Mouse (Mus musculus) limb, embryonic 15.5 days (tissue): ENCODE results near the gene Tjp1. TPM values are rescaled to one million over a fixed set of nuclear protein-coding genes. Genes with fewer than 3 reads are reported as not detected.

Experiments
- ATAC-seq: fragments of 200-750 bp; cut with Nextera tagmentation; 2 replicates; pipeline ENCODE4 v1.8.0; 2017; ENCODE audit warnings: low read depth, moderate TSS enrichment; ENCODE audit not compliant: insufficient number of reproducible peaks, low FRiP score, low TSS enrichment
- H3K27ac ChIP-seq: fragments of 300-500 bp; sonication (generic); 2 replicates; pipeline ENCODE4 v1.5.1; 2015; ENCODE audit warnings: moderate library complexity, mild to moderate bottlenecking, inconsistent platforms
- H3K27me3 ChIP-seq: fragments of 300-500 bp; sonication (generic); 2 replicates; pipeline ENCODE4 v1.6.1; 2015; ENCODE audit warnings: inconsistent platforms
- H3K36me3 ChIP-seq: fragments of 300-500 bp; sonication (generic); 2 replicates; pipeline ENCODE4 v1.6.1; 2015; ENCODE audit warnings: inconsistent platforms
- H3K4me1 ChIP-seq: fragments of 300-500 bp; sonication (generic); 2 replicates; pipeline ENCODE4 v1.6.1; 2015; ENCODE audit warnings: inconsistent platforms
- H3K4me2 ChIP-seq: fragments of 300-500 bp; sonication (generic); 2 replicates; pipeline ENCODE4 v1.6.1; 2015; ENCODE audit warnings: mild to moderate bottlenecking, inconsistent platforms
- H3K4me3 ChIP-seq: fragments of 300-500 bp; sonication (generic); 2 replicates; pipeline ENCODE4 v1.5.1; 2015; ENCODE audit warnings: mild to moderate bottlenecking, inconsistent platforms
- H3K9ac ChIP-seq: fragments of 300-500 bp; sonication (generic); 2 replicates; pipeline ENCODE4 v1.6.1; 2015; ENCODE audit warnings: inconsistent platforms
- H3K9me3 ChIP-seq: fragments of 300-500 bp; sonication (generic); 2 replicates; pipeline ENCODE4 v1.6.1; 2016; ENCODE audit warnings: inconsistent platforms
- WGBS: fragments of 180-500 bp; shearing (Covaris S2); methylation state at CpG from one replicate; pipeline ENCODE4 v1.1.7; 2015; 5-methylcytosine and 5-hydroxymethylcytosine counted together
- polyA plus RNA-seq: library from polyadenylated mRNA; unstranded; fragments of >200 nt; fragmentation: Nextera tagmentation; extraction: Ambion mirVana; gene quantifications from 2 replicates; pipeline ENCODE4 v1.2.1, GENCODE M21; 2015

Tjp1 gene
- polyA plus RNA-seq, 1 experiment from 2014 or later: 25.1 TPM

DNA sequence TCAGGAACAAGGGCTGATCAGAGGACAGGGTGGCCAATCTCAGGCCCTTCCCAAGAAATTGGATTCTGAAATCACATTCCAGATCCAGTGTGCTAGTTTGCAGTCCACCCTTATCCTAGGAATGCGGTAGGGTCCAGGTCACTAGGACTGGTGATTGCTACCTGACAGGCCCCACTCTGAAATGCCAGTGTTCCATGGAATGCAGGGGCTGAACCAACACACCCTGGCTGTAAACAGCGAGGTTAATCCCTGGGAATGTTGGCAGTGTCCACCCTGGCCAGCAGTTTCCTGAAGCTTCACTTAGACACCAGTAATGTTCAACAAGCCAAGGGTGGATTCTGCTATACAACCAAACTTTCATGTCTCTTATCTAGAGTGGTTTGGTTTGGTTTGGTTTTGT lies 45.4 kb downstream of the Tjp1 start:
- ATAC-seq: no peak

DNA sequence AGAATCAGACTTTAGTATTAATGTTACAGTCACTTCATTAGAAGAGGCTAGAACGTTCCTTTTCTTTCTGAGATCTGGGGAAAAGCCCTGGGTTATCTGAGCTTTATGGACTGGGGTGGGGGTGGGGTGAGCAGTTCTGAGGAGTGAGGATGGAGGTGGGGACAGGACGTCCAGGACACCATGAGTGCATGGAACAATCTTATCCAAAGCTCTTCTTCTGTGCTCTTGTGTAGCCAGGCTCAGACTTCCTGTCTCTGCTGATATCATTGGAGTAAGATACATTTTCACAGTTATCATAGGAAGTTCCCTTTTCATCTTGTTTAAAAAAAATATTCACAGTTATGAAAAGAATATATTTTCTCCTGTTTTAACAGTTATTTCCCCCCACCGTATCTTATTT lies 55.5 kb downstream of the Tjp1 start:
- ATAC-seq: no peak
- no peaks in the 10 kb centered on the region for H3K27me3 ChIP-seq
- 64% methylated on average over 3 of the region's 3 CpGs for WGBS

More for the DNA sequence above, 45.4 kb downstream of the Tjp1 start:
- 55% methylated on average over 2 of the region's 2 CpGs for WGBS
- Histone ChIP-seq H3K4me3 (no peak overlapping the region), H3K4me1 (peaks cover 9% of the 10 kb centered on the region), H3K36me3 (no peaks in the 10 kb centered on the region), H3K9ac (no peak overlapping the region), H3K4me2 (no peak overlapping the region), H3K27me3 (no peaks in the 10 kb centered on the region), H3K9me3 (no peaks in the 10 kb centered on the region), H3K27ac (no peak overlapping the region)

DNA sequence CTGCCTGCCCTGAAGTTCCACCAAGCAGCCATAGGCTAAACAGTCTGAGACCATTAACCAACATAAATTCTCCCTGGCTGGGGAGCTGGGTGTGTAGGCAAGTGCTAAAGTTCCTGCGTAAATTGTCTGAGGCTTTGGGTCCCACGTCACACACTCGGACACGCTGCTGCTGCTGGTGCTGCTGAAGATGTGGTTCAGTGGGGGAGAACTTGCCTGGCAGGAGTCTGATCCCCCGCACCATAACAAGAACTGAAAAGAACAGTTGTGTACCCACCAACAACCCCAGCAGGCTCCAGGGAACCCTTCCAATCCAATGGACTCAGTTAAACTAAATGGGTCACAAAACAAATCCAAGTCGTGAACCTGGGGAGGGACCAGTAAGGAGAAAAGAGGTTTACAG lies 56.2 kb downstream of the Tjp1 start:
- Histone ChIP-seq H3K27ac (no peak overlapping the region), H3K4me1 (peaks cover 15% of the 10 kb centered on the region), H3K36me3 (no peaks in the 10 kb centered on the region), H3K27me3 (no peaks in the 10 kb centered on the region), H3K9ac (no peak overlapping the region), H3K4me2 (no peak overlapping the region), H3K4me3 (no peak overlapping the region), H3K9me3 (no peaks in the 10 kb centered on the region)
- 68% methylated on average over 6 of the region's 6 CpGs for WGBS
- no peak for ATAC-seq

More for the DNA sequence above, 55.5 kb downstream of the Tjp1 start:
- Histone ChIP-seq H3K36me3 (no peaks in the 10 kb centered on the region), H3K4me3 (no peak overlapping the region), H3K9me3 (no peaks in the 10 kb centered on the region), H3K4me2 (no peak overlapping the region), H3K4me1 (peaks cover 15% of the 10 kb centered on the region), H3K27ac (no peak overlapping the region), H3K9ac (no peak overlapping the region)

DNA sequence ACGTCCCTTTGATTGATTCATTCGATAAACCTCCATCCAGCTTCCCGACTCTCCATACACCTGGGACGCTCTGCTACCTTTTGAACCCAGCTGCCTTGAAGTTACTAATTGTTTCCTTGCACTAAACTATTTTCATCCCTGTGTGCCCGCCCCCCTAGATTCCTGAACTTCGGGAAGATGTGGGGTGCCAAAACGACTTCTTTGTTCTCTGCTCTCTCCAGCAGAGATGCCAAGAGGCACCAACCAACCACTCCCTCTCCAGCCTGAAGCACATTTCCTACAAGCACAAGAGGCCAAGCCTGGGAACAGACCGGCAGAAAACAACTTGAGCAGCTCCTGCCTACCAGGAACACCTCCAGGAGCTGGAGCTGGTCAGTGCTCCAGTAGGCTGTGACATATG lies 57.4 kb downstream of the Tjp1 start:
- H3K4me2 ChIP-seq: peak overlapping the region; percentile 26
- no peak overlapping the region for H3K4me3 ChIP-seq
- H3K27me3 ChIP-seq: no peaks in the 10 kb centered on the region
- WGBS: 9% methylated on average over 8 of the region's 8 CpGs
- ATAC-seq: no peak
- H3K9me3 ChIP-seq: no peaks in the 10 kb centered on the region
- H3K9ac ChIP-seq: no peak overlapping the region
- H3K27ac ChIP-seq: peak overlapping the region; percentile 64
- peaks cover 15% of the 10 kb centered on the region for H3K4me1 ChIP-seq
- no peaks in the 10 kb centered on the region for H3K36me3 ChIP-seq

DNA sequence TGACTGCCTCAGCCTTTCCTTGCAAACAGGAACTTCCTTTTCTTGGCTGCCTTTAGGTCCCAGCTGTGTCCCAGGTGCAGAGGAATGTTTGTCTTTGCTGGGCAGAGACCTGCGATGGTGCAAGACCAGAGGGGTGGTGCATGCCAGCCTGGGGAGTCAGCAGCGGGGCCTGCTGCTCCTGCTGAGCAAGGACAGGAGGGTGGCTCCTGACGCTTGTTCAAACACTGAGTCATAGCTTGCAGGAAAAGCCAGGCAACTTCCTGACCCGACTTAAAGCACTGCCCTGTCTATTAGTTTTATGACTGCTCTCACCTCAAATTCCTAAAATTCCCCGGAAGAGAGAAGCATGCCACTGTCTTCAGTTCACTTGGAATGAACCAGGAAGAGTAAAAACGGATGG lies 57.9 kb downstream of the Tjp1 start:
- Histone ChIP-seq H3K4me2 (peak overlapping the region; percentile 26; the same call in 1 of the 2 replicates), H3K4me1 (peaks cover 15% of the 10 kb centered on the region), H3K9me3 (no peaks in the 10 kb centered on the region), H3K4me3 (no peak overlapping the region), H3K36me3 (no peaks in the 10 kb centered on the region), H3K9ac (no peak overlapping the region), H3K27ac (peak overlapping the region; percentile 64; the same call in 1 of the 2 replicates), H3K27me3 (no peaks in the 10 kb centered on the region)
- 3% methylated on average over 6 of the region's 6 CpGs for WGBS
- 0 out of 2 replicates have a peak, but pooled peaks have one; percentile 55 for ATAC-seq

DNA sequence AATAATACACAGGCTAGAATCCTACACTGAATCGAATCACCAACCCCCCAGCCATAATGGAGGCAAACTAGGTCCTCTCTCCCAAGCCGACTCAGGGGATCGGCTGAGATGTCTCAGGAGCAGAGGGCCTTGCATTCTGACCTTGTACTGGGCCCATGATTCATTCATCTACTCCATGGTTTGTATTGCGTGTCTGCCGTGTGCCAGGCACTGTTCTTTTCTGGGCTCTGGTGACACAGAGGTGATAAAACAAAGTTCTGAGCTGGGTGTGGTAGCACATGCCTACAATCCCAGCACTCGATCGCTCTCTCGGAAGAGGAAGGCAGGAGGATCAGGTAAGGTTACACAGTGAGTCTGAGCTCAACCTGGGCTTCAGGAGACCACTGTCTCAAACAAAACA lies 59.4 kb downstream of the Tjp1 start:
- Histone ChIP-seq H3K4me2 (no peak overlapping the region), H3K4me1 (peaks cover 15% of the 10 kb centered on the region), H3K27me3 (no peaks in the 10 kb centered on the region), H3K27ac (0 out of 2 replicates have a peak overlapping the region, but pooled peaks have one; percentile 5), H3K4me3 (no peak overlapping the region), H3K9me3 (no peaks in the 10 kb centered on the region), H3K9ac (no peak overlapping the region), H3K36me3 (no peaks in the 10 kb centered on the region)
- WGBS: 79% methylated on average over 8 of the region's 8 CpGs
- no peak for ATAC-seq

DNA sequence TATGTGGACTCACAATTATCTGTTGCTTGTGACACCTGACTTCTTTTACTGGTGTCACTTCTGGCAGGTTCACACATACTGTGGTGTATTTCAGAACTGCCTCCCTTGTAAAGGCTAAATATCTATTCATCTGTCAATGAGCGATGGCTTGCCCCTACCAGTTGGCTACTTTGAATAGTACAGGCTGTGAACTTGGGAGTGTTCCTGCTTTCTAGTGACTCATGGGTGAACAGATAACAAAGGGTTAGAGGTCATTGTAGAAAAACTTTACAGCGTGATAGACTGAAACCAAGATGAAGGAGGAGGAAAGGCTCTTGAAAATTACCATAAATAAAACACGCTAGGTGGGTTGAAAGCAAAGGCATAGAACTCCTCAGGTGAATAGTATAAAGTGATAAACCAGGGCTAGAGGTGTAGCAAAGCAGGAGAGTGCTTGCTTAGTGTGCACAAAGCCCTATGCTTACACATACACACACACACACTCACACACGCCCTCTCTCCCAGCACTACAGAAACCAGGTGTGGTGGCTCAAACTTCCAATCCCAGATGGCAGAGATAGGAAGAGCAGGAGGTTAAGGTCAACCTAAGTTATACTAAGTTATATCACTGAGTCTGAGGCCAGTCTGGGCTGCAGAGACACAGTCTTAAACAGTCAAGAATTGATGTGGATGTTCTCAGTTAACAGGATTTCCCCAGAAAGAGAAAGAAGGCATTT lies 60.1 kb downstream of the Tjp1 start:
- Histone ChIP-seq H3K36me3 (no peaks in the 10 kb centered on the region), H3K4me2 (no peak overlapping the region), H3K9ac (no peak overlapping the region), H3K27me3 (no peaks in the 10 kb centered on the region), H3K4me1 (peaks cover 15% of the 10 kb centered on the region), H3K9me3 (no peaks in the 10 kb centered on the region), H3K4me3 (no peak overlapping the region), H3K27ac (no peak overlapping the region)
- 77% methylated on average over 4 of the region's 4 CpGs for WGBS
- ATAC-seq: no peak

DNA sequence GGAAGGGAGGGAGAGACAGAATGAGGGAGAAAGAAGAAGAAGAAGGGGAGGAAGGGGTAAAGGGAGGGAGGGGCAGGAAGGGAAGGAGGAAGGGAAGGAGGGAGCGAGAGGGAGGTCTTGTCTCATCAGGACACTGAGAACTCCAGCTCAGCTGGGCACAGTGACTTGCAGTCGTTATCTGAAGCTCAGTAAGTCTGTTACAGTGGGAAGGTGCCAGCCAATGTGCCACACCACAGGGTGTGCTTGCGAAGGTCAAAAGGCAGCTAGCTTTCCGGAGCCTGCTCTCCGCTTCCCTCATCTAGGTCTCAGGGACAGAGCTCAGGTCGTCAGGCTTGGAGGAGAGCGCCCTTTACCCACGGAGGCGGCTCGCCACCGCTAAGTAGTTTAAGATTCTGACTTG lies 61.4 kb downstream of the Tjp1 start:
- Histone ChIP-seq H3K4me1 (peaks cover 18% of the 10 kb centered on the region), H3K4me3 (no peak overlapping the region), H3K27ac (no peak overlapping the region), H3K4me2 (no peak overlapping the region), H3K36me3 (no peaks in the 10 kb centered on the region), H3K27me3 (no peaks in the 10 kb centered on the region), H3K9ac (no peak overlapping the region), H3K9me3 (no peaks in the 10 kb centered on the region)
- ATAC-seq: no peak
- WGBS: 51% methylated on average over 11 of the region's 11 CpGs

DNA sequence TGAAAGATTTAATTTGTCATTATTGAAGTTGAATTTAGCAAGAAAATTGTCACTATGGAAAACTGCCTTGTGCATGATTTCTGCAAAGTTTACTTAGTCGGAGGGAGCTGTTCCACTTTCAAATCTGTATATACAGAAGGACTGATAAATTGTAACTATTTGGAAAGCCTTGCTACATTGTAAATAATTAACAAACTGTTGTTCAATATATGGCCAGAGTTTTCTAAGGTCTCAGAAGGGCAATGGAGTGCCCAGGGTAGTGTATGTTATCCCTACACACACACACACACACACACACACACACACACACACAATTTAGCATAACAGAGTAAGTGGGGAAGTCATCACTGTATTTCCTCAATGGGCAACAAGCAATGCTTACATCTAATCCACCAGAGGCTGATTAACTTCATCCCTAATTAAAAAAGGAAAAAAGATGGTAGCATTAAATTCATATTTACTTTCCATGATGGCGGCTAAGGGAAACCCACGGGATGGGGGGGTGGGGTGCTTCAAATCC lies 63.0 kb downstream of the Tjp1 start:
- WGBS: 86% methylated on average over 3 of the region's 3 CpGs
- Histone ChIP-seq H3K9ac (no peak overlapping the region), H3K9me3 (no peaks in the 10 kb centered on the region), H3K27ac (no peak overlapping the region), H3K36me3 (no peaks in the 10 kb centered on the region), H3K4me1 (peaks cover 11% of the 10 kb centered on the region), H3K27me3 (no peaks in the 10 kb centered on the region), H3K4me3 (no peak overlapping the region), H3K4me2 (no peak overlapping the region)
- no peak for ATAC-seq

DNA sequence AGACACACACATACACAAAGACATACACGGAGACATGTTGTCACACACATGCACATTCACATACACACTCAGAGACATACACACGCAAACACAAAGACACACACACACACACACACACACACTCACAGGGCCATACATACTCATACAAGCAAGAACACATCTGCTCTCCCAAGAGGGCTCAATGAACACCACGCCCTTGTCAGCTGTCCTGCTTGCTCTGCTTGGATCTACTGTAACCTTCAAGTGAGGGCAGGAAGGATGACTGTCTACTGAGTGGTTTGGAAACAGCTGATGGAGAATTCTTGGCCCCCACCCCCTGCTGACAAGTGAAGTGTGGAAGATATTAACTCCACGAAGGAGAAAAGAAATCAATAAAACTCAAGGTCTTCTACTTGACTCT lies 64.1 kb downstream of the Tjp1 start:
- 69% methylated on average over 4 of the region's 4 CpGs for WGBS
- Histone ChIP-seq H3K4me3 (no peak overlapping the region), H3K27me3 (no peaks in the 10 kb centered on the region), H3K9me3 (no peaks in the 10 kb centered on the region), H3K36me3 (no peaks in the 10 kb centered on the region), H3K4me2 (no peak overlapping the region), H3K4me1 (peaks cover 8% of the 10 kb centered on the region; the same call in 1 of the 2 replicates), H3K9ac (no peak overlapping the region), H3K27ac (no peak overlapping the region)
- no peak for ATAC-seq

DNA sequence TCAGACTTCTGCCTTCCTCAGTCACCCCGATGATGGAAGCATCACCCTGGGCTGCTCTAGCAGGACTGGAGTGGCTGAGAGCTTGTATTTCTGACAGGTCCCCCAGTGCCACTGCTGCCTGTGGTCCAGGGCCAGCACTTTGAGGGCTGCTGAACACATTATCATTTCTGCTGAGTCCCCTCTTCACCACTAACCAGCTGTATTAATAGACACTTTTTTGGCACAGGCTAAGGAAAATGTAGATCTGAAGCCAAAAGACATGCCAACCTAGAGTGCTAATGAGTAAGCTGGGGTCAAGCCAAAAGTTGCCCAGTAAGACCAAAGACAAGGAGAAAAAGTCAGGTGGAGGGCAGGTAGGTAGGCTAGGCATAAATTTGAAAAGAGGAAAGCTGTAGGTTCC lies 66.2 kb downstream of the Tjp1 start:
- no peak overlapping the region for H3K4me2 ChIP-seq

DNA sequence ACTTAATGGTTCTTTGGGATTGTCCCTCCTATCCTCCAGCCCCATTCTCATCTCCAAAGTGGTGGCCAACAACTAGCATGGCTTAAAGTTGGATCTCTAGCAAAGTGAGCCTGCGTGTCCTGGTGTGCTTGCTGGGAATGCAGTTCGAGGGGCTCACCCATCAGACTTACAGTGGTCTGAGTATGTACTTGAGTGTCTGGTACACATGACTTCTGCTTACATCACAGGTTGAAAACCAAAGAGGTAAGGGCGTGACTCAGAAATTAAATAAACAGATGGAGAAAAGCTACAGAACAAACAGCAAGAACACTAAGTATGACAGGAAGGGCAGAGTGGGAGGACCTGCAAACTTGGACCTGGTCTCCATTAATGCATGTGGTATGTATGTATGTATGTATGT lies 67.4 kb downstream of the Tjp1 start:
- ATAC-seq: no peak
- Histone ChIP-seq H3K36me3 (no peaks in the 10 kb centered on the region), H3K4me3 (no peak overlapping the region), H3K9me3 (no peaks in the 10 kb centered on the region), H3K4me2 (no peak overlapping the region), H3K27me3 (no peaks in the 10 kb centered on the region), H3K4me1 (peaks cover 6% of the 10 kb centered on the region; the same call in 1 of the 2 replicates), H3K27ac (no peak overlapping the region), H3K9ac (no peak overlapping the region)
- WGBS: 87% methylated on average over 3 of the region's 3 CpGs

More for the DNA sequence above, 66.2 kb downstream of the Tjp1 start:
- WGBS: 69% methylated on average over 1 of the region's 1 CpGs
- H3K9me3 ChIP-seq: no peaks in the 10 kb centered on the region
- no peak overlapping the region for H3K9ac ChIP-seq
- no peak overlapping the region for H3K4me3 ChIP-seq
- H3K27me3 ChIP-seq: no peaks in the 10 kb centered on the region
- no peak overlapping the region for H3K27ac ChIP-seq
- no peaks in the 10 kb centered on the region for H3K36me3 ChIP-seq
- no peak for ATAC-seq
- H3K4me1 ChIP-seq: peaks cover 6% of the 10 kb centered on the region; the same call in 1 of the 2 replicates
